Mouse (Mus musculus): ENCODE measurements at regions not wholly inside any gene's neighbourhood (a gene's known extent, or its start where the extent isn't known, plus 50 kb on each side); places are given as distances from the start of the nearest gene placed in this dataset.
"Not testable (repeated sequence)": the region's sequence is repeated elsewhere in the genome, so short reads cannot be mapped to it uniquely, and the experiment has no call there.

DNA sequence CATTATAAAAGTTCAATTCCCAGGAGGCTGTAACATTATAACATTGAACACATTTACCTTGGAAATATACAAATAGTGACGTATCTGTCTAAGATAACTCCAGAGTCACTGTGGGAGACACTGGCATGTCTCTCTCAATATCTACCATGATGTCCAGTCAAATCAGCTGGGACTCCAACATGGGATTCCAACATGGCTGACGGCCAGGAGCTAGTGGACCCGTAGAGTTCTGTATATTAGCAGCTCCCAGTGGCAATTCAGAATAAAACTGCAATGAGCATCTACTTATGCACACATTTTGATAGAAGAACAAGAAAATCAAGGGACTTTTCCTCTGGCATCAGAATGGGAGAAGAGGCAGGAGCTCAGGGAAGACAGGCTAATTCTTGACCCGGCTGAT is 123.4 kb downstream of the Tomm20 start:
- H3K27me3 ChIP-seq (ENCODE audit: control insufficient read depth, insufficient read depth, low read length), result no peaks in the 10 kb centered on the region
- 95% methylated on average over 4 of the region's 4 CpGs for WGBS
- no peak overlapping the region for H3K9ac ChIP-seq (replicated peaks; ENCODE audit: low read length)
- H3K4me1 ChIP-seq (ENCODE audit: control insufficient read depth, insufficient read depth, low read length), result peaks cover 23% of the 10 kb centered on the region
- ATAC-seq (ENCODE audit: low FRiP score, low TSS enrichment) (no peak), DNase-seq (no peak)
- H3K9me3 ChIP-seq (ENCODE audit: control insufficient read depth, low read length), result no peaks in the 10 kb centered on the region
- H3K4me3 ChIP-seq (replicated peaks; ENCODE audit: low read depth, low read length), result no peak overlapping the region
- H3K4me2 ChIP-seq (ENCODE audit: low read length), result no peak overlapping the region
- no peak overlapping the region for H3K27ac ChIP-seq (replicated peaks; ENCODE audit: low read depth, low read length)
- no peaks in the 10 kb centered on the region for H3K36me3 ChIP-seq (ENCODE audit: control insufficient read depth, insufficient read depth, low read length)

DNA sequence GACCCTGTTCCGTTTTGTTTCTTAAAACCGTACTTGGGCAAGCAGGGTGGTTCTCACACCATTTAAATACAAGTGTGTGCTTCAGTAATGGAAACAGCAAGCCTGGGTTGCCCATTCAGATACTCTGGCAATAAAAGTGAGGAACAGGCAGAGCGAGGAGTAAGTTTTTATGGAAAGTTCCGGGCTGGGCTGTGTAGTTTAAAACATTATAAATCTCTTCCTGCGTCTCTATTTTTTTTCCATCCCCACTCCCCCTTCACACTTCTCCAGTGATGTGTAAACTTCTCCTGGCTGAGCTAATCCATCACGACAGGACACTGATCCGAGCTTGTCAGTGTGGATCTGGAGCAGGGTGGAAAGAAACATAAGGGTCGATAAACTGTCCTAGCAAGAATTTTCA is 124.4 kb downstream of the Tomm20 start:
- no peak overlapping the region for H3K27ac ChIP-seq (replicated peaks; ENCODE audit: low read depth, low read length)
- H3K4me2 ChIP-seq (ENCODE audit: low read length), result no peak overlapping the region
- no peaks in the 10 kb centered on the region for H3K36me3 ChIP-seq (ENCODE audit: control insufficient read depth, insufficient read depth, low read length)
- no peak overlapping the region for H3K9ac ChIP-seq (replicated peaks; ENCODE audit: low read length)
- no peaks in the 10 kb centered on the region for H3K9me3 ChIP-seq (ENCODE audit: control insufficient read depth, low read length)
- H3K27me3 ChIP-seq (ENCODE audit: control insufficient read depth, insufficient read depth, low read length), result no peaks in the 10 kb centered on the region
- DNase-seq, result no peak
- H3K4me3 ChIP-seq (replicated peaks; ENCODE audit: low read depth, low read length), result no peak overlapping the region
- ATAC-seq (ENCODE audit: low FRiP score, low TSS enrichment), result no peak
- H3K4me1 ChIP-seq (ENCODE audit: control insufficient read depth, insufficient read depth, low read length), result peaks cover 13% of the 10 kb centered on the region
- 61% methylated on average over 8 of the region's 8 CpGs for WGBS

DNA sequence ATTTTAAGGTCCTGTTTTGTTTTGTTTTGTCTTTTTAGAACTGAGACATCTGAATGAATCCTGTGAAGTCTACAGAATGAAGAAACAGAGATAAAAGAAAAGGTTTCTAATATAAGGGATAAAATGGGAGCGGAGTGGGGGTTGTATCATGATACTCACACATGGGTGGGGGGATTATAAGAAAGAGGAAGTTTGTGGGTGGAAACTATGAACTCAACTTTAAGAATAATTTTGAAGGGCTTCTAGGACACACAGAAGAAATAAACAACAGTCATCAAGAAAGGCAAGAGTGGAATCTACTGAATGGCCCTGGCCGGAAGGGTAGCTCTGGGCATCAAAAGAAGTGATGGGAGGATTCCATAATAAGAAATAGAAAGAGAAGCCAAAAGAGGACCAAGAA is 125.1 kb downstream of the Tomm20 start:
- no peak for DNase-seq
- no peaks in the 10 kb centered on the region for H3K9me3 ChIP-seq (ENCODE audit: control insufficient read depth, low read length)
- H3K4me2 ChIP-seq (ENCODE audit: low read length), result no peak overlapping the region
- H3K27me3 ChIP-seq (ENCODE audit: control insufficient read depth, insufficient read depth, low read length), result no peaks in the 10 kb centered on the region
- H3K27ac ChIP-seq (replicated peaks; ENCODE audit: low read depth, low read length), result no peak overlapping the region
- H3K9ac ChIP-seq (replicated peaks; ENCODE audit: low read length), result no peak overlapping the region
- 99% methylated on average over 2 of the region's 2 CpGs for WGBS
- no peak overlapping the region for H3K4me3 ChIP-seq (replicated peaks; ENCODE audit: low read depth, low read length)
- peaks cover 5% of the 10 kb centered on the region for H3K4me1 ChIP-seq (ENCODE audit: control insufficient read depth, insufficient read depth, low read length)
- no peaks in the 10 kb centered on the region for H3K36me3 ChIP-seq (ENCODE audit: control insufficient read depth, insufficient read depth, low read length)
- ATAC-seq (ENCODE audit: low FRiP score, low TSS enrichment), result no peak

DNA sequence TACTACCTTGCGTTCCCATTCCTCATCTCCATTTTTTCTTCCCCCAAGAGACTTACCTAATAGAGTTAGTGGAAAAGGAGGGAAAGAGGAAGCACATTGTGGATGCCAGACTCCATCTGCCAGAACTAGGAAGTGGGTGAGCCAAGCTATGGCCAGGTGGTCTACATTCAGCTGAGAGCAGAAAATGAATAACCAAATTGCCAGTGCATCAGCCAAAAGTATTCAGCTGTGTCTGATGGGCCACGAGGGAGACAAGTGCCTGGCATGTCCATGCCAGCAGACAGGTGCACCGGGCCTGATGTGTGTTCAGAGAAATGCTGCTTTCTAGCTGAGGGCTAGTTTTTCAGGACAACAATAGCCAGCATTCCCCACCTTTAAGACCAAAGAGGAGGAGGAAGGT is 126.4 kb downstream of the Tomm20 start:
- Histone ChIP-seq H3K27me3 (ENCODE audit: control insufficient read depth, insufficient read depth, low read length) (no peaks in the 10 kb centered on the region), H3K36me3 (ENCODE audit: control insufficient read depth, insufficient read depth, low read length) (no peaks in the 10 kb centered on the region), H3K9ac (replicated peaks; ENCODE audit: low read length) (no peak overlapping the region), H3K4me1 (ENCODE audit: control insufficient read depth, insufficient read depth, low read length) (no peaks in the 10 kb centered on the region), H3K4me3 (replicated peaks; ENCODE audit: low read depth, low read length) (no peak overlapping the region), H3K27ac (replicated peaks; ENCODE audit: low read depth, low read length) (no peak overlapping the region), H3K9me3 (ENCODE audit: control insufficient read depth, low read length) (no peaks in the 10 kb centered on the region), H3K4me2 (ENCODE audit: low read length) (no peak overlapping the region)
- 87% methylated on average over 3 of the region's 3 CpGs for WGBS
- ATAC-seq (ENCODE audit: low FRiP score, low TSS enrichment) (no peak), DNase-seq (no peak)

DNA sequence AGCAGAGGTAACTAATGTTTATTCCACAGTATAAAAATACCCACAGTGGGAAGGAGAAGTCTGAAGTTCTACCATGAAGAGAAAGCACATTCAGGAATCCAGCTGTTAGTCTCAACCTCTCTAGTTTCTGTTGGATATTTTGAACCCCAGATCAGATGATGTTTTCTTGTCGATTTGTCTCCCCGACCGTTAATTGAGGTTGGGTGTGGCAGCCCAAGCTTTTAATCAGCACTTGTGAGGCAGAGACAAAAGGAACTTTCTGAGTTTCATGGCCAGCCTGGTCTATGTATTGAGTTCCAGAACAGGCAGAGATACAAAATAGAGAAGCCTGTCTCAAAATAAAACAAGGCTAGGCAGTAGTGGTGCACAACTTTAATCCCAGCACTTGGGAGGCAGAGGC is 129.5 kb downstream of the Tomm20 start:
- no peak for DNase-seq
- H3K27me3 ChIP-seq (ENCODE audit: control insufficient read depth, insufficient read depth, low read length), result no peaks in the 10 kb centered on the region
- H3K4me1 ChIP-seq (ENCODE audit: control insufficient read depth, insufficient read depth, low read length), result no peaks in the 10 kb centered on the region
- no peaks in the 10 kb centered on the region for H3K36me3 ChIP-seq (ENCODE audit: control insufficient read depth, insufficient read depth, low read length)
- no peak overlapping the region for H3K4me2 ChIP-seq (ENCODE audit: low read length)
- no peak overlapping the region for H3K4me3 ChIP-seq (replicated peaks; ENCODE audit: low read depth, low read length)
- 96% methylated on average over 3 of the region's 3 CpGs for WGBS
- H3K9me3 ChIP-seq (ENCODE audit: control insufficient read depth, low read length), result no peaks in the 10 kb centered on the region; the same call in 1 of the 2 replicates
- H3K9ac ChIP-seq (replicated peaks; ENCODE audit: low read length), result no peak overlapping the region
- ATAC-seq (ENCODE audit: low FRiP score, low TSS enrichment), result no peak
- H3K27ac ChIP-seq (replicated peaks; ENCODE audit: low read depth, low read length), result no peak overlapping the region

DNA sequence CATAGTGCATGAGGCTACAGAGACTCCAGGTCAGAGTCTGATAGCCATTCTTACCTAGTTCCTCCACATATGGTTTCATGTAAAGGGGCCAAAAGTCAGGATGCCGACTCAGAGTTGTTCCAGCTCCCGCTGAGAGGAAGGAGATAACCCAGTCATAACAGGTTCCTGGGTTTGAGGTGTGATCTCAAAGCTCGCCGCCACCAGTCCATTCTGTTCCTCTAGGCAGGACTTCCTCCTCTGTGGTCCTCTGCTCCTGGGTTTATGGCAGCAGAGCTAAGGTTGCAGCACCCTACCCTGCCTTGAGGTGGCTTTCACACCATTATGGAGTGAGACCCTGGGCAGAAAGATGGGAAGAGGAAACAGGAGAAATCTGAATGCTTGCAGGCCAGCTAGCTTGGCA is 131.2 kb downstream of the Tomm20 start:
- H3K4me1 ChIP-seq (ENCODE audit: control insufficient read depth, insufficient read depth, low read length), result no peaks in the 10 kb centered on the region
- WGBS, result 93% methylated on average over 4 of the region's 4 CpGs

DNA sequence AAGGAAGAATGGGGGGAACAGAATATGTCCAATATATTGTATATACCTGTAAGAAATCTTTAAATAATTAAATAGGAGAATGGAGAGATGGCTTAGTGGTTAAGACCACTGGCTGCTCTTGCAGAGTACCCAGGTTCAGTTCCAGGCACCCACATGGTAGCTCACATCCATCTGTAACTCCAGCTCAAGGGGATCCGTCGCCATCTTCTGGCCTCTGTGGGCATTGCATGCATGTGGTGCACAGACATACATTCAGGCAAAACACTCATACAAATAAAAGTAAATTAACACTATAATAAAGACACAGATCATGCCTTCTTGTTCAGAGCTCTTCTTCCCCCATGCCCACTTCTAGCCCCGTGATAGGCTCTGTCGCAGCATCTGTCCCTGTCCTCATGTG is 132.0 kb downstream of the Tomm20 start:
- Histone ChIP-seq H3K9me3 (ENCODE audit: control insufficient read depth, low read length) (no peaks in the 10 kb centered on the region; the same call in 1 of the 2 replicates), H3K27ac (replicated peaks; ENCODE audit: low read depth, low read length) (no peak overlapping the region), H3K4me3 (replicated peaks; ENCODE audit: low read depth, low read length) (no peak overlapping the region), H3K36me3 (ENCODE audit: control insufficient read depth, insufficient read depth, low read length) (no peaks in the 10 kb centered on the region), H3K9ac (replicated peaks; ENCODE audit: low read length) (no peak overlapping the region), H3K27me3 (ENCODE audit: control insufficient read depth, insufficient read depth, low read length) (no peaks in the 10 kb centered on the region), H3K4me1 (ENCODE audit: control insufficient read depth, insufficient read depth, low read length) (no peaks in the 10 kb centered on the region), H3K4me2 (ENCODE audit: low read length) (no peak overlapping the region)
- 71% methylated on average over 4 of the region's 4 CpGs for WGBS
- ATAC-seq (ENCODE audit: low FRiP score, low TSS enrichment) (no peak), DNase-seq (no peak)

More for the DNA sequence above, 131.2 kb downstream of the Tomm20 start:
- no peaks in the 10 kb centered on the region; the same call in 1 of the 2 replicates for H3K9me3 ChIP-seq (ENCODE audit: control insufficient read depth, low read length)
- no peak overlapping the region for H3K4me2 ChIP-seq (ENCODE audit: low read length)
- H3K36me3 ChIP-seq (ENCODE audit: control insufficient read depth, insufficient read depth, low read length), result no peaks in the 10 kb centered on the region
- no peak overlapping the region for H3K27ac ChIP-seq (replicated peaks; ENCODE audit: low read depth, low read length)
- H3K4me3 ChIP-seq (replicated peaks; ENCODE audit: low read depth, low read length), result no peak overlapping the region
- no peak for DNase-seq
- no peaks in the 10 kb centered on the region for H3K27me3 ChIP-seq (ENCODE audit: control insufficient read depth, insufficient read depth, low read length)
- ATAC-seq (ENCODE audit: low FRiP score, low TSS enrichment), result no peak
- no peak overlapping the region for H3K9ac ChIP-seq (replicated peaks; ENCODE audit: low read length)

DNA sequence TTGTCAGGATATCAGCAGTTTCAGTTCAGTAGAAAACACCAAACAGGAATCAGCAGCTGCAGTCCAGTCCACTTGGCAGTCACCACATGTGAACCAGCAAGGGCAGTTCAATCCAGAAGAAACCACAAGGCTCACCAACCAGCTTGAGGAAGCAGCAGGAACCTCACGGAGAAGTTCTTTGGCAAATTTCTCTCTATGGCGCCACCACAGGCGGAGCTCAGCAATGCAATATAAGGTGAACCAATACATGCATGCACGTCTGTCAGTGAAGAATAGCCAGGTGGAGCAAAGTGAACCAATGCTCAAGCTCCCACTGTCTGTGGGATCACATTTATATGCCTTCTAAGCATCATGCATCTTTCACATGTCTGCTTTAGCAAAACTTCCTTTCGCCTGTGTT is 132.9 kb downstream of the Tomm20 start:
- 90% methylated on average over 5 of the region's 5 CpGs for WGBS
- H3K9me3 ChIP-seq (ENCODE audit: control insufficient read depth, low read length), result no peaks in the 10 kb centered on the region; the same call in 1 of the 2 replicates
- H3K36me3 ChIP-seq (ENCODE audit: control insufficient read depth, insufficient read depth, low read length), result no peaks in the 10 kb centered on the region
- H3K4me1 ChIP-seq (ENCODE audit: control insufficient read depth, insufficient read depth, low read length), result no peaks in the 10 kb centered on the region
- no peaks in the 10 kb centered on the region for H3K27me3 ChIP-seq (ENCODE audit: control insufficient read depth, insufficient read depth, low read length)
- no peak for ATAC-seq (ENCODE audit: low FRiP score, low TSS enrichment)
- no peak overlapping the region for H3K9ac ChIP-seq (replicated peaks; ENCODE audit: low read length)
- no peak for DNase-seq
- H3K27ac ChIP-seq (replicated peaks; ENCODE audit: low read depth, low read length), result no peak overlapping the region
- no peak overlapping the region for H3K4me3 ChIP-seq (replicated peaks; ENCODE audit: low read depth, low read length)
- no peak overlapping the region for H3K4me2 ChIP-seq (ENCODE audit: low read length)

DNA sequence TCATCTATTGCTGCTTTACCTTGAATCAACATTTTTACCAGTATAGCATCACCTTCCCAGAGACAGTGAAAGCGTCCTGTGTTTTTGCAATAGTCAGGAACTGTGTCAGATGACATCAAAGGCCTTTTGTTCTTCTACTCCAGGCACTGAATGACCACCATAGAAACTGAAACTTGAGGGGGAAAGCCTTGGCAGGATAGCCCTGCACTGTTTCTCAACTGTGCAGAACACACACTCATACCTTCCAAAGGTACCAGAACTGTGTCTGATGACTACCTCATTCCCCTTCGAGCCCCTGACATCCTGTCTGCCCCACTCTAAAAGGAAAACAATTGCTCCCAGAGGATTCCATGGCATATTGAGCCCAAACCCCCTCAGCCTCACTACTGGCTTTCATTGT is 134.3 kb downstream of the Tomm20 start:
- H3K4me3 ChIP-seq (replicated peaks; ENCODE audit: low read depth, low read length); ATAC-seq (ENCODE audit: low FRiP score, low TSS enrichment); H3K27me3 ChIP-seq (ENCODE audit: control insufficient read depth, insufficient read depth, low read length); H3K4me1 ChIP-seq (ENCODE audit: control insufficient read depth, insufficient read depth, low read length); DNase-seq; H3K27ac ChIP-seq (replicated peaks; ENCODE audit: low read depth, low read length); H3K36me3 ChIP-seq (ENCODE audit: control insufficient read depth, insufficient read depth, low read length); H3K9ac ChIP-seq (replicated peaks; ENCODE audit: low read length); H3K4me2 ChIP-seq (ENCODE audit: low read length); H3K9me3 ChIP-seq (ENCODE audit: control insufficient read depth, low read length): not testable (repeated sequence)
- WGBS, result 58% methylated on average over 2 of the region's 2 CpGs

Measured in midbrain, embryonic 14.5 days (tissue).